Mouse (Mus musculus): ENCODE data around the gene Atp6v1e2. TPM values are rescaled to one million over a fixed set of nuclear protein-coding genes. Genes with fewer than 3 reads are reported as not detected.

Atp6v1e2 gene
- not detected in 2 replicates for polyA plus RNA-seq (2015; fragmentation: Nextera tagmentation; extraction: Ambion mirVana)

DNA sequence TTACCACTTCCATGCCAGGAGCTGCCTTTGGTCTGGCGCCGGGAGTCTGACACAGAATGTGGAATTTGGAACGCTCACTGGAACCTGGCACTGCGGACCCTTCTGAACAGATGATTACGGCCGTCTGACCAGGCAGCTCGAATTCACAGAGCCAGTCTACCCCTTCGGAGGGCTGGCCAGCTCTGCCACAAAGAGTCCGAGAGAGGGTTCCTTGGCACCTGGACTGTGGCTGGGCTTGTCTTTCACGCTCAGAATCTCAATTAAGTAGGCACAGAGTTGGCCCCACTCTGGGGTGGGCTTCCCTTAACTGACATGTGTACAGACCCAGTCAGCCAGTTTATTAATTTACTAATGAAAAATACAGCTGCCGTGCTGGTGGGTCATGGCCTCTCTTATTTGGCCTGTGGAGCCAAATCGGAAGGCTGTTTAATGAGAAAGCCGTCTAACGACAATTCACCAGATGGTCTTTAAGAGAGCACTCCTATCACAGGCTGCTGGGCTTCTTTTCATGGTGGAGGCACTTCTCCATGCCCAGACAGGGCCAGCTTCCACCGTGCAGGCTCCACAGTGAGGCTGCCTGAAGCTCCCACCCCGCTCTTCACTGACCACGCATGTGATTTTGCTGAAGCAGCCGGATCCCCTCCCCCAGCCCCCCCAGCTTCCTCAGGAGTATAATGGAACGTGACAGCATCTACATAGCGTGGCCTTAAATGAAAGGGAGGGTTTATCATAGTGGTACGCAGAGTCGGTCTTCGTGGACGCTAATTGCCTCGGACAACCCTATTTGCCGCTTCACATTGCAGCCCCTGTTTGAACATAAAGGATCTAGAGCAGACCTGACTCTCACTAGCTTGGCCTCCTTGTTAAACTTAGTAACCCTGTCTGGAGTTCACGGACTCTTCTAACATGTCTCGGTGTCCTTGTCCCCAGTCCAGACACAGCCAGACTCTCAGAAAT, at the start of gene Atp6v1e2:
TSS of gene Atp6v1e2 (minus strand) at position 58 of the 957 bp plus-strand sequence.
- no peaks in the 10 kb centered on the region for H3K27me3 ChIP-seq (replicated peaks; ENCODE audit: control insufficient read depth, insufficient read depth, low read length)
- H3K4me3 ChIP-seq (replicated peaks; ENCODE audit: low read length) = no peak within 1 kb of the TSS
- 46% methylated on average over 28 of the region's 28 CpGs for WGBS
- peak; percentile 93 for ATAC-seq
- H3K36me3 ChIP-seq (ENCODE audit: control insufficient read depth, insufficient read depth) = no peaks in the 10 kb centered on the region
- peaks cover 10% of the 10 kb centered on the region for H3K4me1 ChIP-seq (replicated peaks; ENCODE audit: control insufficient read depth, insufficient read depth, low read length)
- H3K9ac ChIP-seq (replicated peaks; ENCODE audit: low read depth, low read length) = no peak within 1 kb of the TSS
- H3K27ac ChIP-seq (ENCODE audit: low read length) = peak within 1 kb of the TSS; percentile 4; the same call in 1 of the 2 replicates
- 0 out of 2 replicates have a peak, but pooled peaks cover 3% of the 10 kb centered on the region for H3K9me3 ChIP-seq (ENCODE audit: control insufficient read depth, low read length)
- H3K4me2 ChIP-seq (ENCODE audit: low read length) = no peak within 1 kb of the TSS

DNA sequence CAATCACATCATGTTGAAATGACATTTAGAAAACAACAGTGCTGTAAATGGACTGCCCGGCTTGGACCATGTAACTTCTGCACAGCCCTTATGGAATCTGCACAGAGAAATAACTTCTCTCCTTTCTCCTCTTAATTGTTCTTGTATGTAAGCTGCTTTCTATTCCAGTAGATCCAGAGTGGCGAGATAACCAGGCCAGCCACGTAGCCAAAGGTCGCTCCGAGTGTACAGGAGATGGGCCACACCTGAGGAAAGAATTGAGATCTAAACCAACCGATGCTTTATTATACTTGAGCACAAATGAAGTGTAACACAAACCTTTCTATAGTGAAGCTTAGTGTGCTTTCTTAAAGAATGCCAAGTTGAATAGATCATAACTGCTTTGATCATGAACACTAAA, 49.6 kb upstream of the Atp6v1e2 start:
- no peaks in the 10 kb centered on the region for H3K27me3 ChIP-seq (replicated peaks; ENCODE audit: control insufficient read depth, insufficient read depth, low read length)
- no peak overlapping the region for H3K27ac ChIP-seq (ENCODE audit: low read length)
- 93% methylated on average over 6 of the region's 6 CpGs for WGBS
- no peaks in the 10 kb centered on the region for H3K9me3 ChIP-seq (ENCODE audit: control insufficient read depth, low read length)
- H3K4me1 ChIP-seq (replicated peaks; ENCODE audit: control insufficient read depth, insufficient read depth, low read length) = no peaks in the 10 kb centered on the region
- H3K4me2 ChIP-seq (ENCODE audit: low read length) = no peak overlapping the region
- ATAC-seq = no peak
- no peak overlapping the region for H3K4me3 ChIP-seq (replicated peaks; ENCODE audit: low read length)
- H3K36me3 ChIP-seq (ENCODE audit: control insufficient read depth, insufficient read depth) = no peaks in the 10 kb centered on the region
- H3K9ac ChIP-seq (replicated peaks; ENCODE audit: low read depth, low read length) = no peak overlapping the region

DNA sequence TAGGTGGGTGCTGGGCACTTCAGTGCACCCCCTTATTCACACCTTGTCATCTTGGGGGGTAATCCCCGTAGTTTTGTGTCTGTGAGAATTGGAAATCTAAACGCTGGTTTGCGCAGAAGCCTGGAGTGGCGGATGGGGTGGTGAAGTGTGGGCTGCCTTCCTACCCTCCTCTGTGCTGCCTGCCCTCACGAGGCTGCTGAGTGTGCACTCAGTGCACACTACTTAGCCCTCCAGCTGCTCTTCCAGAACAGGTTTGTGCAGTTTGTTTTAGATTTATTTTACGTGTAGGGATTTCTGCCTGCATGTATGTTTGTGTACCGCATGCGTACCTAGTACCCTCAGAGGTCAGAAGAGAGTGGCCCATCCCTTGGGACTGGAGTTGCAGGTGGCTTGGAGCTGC, 43.6 kb upstream of the Atp6v1e2 start:
- Histone ChIP-seq H3K9me3 (ENCODE audit: control insufficient read depth, low read length) (no peaks in the 10 kb centered on the region), H3K27ac (ENCODE audit: low read length) (no peak overlapping the region), H3K4me3 (replicated peaks; ENCODE audit: low read length) (no peak overlapping the region), H3K4me1 (replicated peaks; ENCODE audit: control insufficient read depth, insufficient read depth, low read length) (peaks cover 11% of the 10 kb centered on the region), H3K36me3 (ENCODE audit: control insufficient read depth, insufficient read depth) (no peaks in the 10 kb centered on the region), H3K4me2 (ENCODE audit: low read length) (no peak overlapping the region), H3K27me3 (replicated peaks; ENCODE audit: control insufficient read depth, insufficient read depth, low read length) (no peaks in the 10 kb centered on the region), H3K9ac (replicated peaks; ENCODE audit: low read depth, low read length) (no peak overlapping the region)
- WGBS = 86% methylated on average over 8 of the region's 8 CpGs
- no peak for ATAC-seq

- no peak overlapping the region for H3K4me3 ChIP-seq (replicated peaks; ENCODE audit: low read length)
- no peak overlapping the region for H3K27ac ChIP-seq (ENCODE audit: low read length)
- no peaks in the 10 kb centered on the region for H3K9me3 ChIP-seq (ENCODE audit: control insufficient read depth, low read length)
- peaks cover 15% of the 10 kb centered on the region for H3K4me1 ChIP-seq (replicated peaks; ENCODE audit: control insufficient read depth, insufficient read depth, low read length)
- H3K27me3 ChIP-seq (replicated peaks; ENCODE audit: control insufficient read depth, insufficient read depth, low read length) = no peaks in the 10 kb centered on the region
- H3K9ac ChIP-seq (replicated peaks; ENCODE audit: low read depth, low read length) = no peak overlapping the region
- H3K36me3 ChIP-seq (ENCODE audit: control insufficient read depth, insufficient read depth) = no peaks in the 10 kb centered on the region
- WGBS = 52% methylated on average over 6 of the region's 6 CpGs
- H3K4me2 ChIP-seq (ENCODE audit: low read length) = no peak overlapping the region
- 0 out of 2 replicates have a peak, but pooled peaks have one; percentile 50 for ATAC-seq
Measured at GRCm38 (mm10) chr17:86988601-86989184, 41.0 kb upstream of the Atp6v1e2 start.

DNA sequence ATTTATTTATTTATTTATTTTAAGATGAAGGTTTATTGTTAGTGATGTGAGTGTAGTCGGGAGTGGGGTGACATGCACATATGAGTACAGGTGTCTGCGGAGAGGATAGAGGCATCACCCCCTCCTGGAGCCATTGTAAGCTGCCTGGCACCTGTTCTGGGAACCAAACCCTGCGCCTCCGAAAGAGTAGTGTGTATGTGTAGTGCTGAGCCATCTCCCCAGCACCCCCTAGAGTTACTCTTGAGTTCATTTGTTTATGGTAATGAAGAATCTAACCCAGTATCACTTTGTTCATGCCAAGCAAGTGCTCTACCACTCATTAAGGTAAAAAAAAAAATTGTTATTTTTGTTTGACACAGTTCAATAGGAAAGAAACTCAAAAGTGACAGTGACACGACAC, 40.5 kb upstream of the Atp6v1e2 start:
- H3K36me3 ChIP-seq (ENCODE audit: control insufficient read depth, insufficient read depth) = no peaks in the 10 kb centered on the region
- WGBS = 84% methylated on average over 5 of the region's 5 CpGs
- H3K4me2 ChIP-seq (ENCODE audit: low read length) = no peak overlapping the region
- H3K27me3 ChIP-seq (replicated peaks; ENCODE audit: control insufficient read depth, insufficient read depth, low read length) = no peaks in the 10 kb centered on the region
- H3K9ac ChIP-seq (replicated peaks; ENCODE audit: low read depth, low read length) = no peak overlapping the region
- H3K4me1 ChIP-seq (replicated peaks; ENCODE audit: control insufficient read depth, insufficient read depth, low read length) = peaks cover 15% of the 10 kb centered on the region
- no peak overlapping the region for H3K4me3 ChIP-seq (replicated peaks; ENCODE audit: low read length)
- no peaks in the 10 kb centered on the region for H3K9me3 ChIP-seq (ENCODE audit: control insufficient read depth, low read length)
- peak; percentile 41; the same call in 1 of the 2 replicates for ATAC-seq
- H3K27ac ChIP-seq (ENCODE audit: low read length) = no peak overlapping the region

DNA sequence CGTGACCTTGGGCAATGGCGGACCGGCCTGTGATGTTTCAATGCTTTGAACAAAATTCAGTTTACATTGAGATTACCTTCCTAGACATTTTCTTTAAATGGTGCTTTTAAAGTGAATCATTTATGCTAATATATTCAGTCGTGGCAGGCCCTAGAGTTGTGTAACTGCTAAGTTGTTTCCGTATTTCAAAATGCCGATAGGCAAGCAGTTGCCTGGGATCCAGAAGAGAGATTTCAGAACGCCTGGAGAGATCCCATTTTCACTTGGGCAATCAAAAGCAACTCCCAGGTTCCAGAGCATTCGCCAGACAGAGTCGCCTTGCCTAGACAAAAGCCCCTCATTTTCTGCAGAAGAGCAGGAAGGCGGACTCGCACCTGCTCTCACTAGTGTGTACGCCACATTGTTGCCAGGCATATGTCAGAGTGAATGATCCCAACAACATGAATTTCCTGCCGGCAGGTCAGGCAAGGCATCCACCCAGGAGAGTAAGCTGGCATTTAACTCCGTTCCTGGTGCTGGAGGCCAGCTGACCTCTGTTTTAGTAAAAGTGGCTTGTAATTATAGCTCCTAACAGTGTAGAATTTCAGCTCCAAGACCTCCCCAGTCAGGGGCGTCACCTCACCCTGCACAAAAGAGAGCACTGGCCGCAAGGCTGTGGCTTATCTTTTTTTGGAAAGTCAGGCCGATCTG, 38.9 kb upstream of the Atp6v1e2 start:
- no peaks in the 10 kb centered on the region for H3K36me3 ChIP-seq (ENCODE audit: control insufficient read depth, insufficient read depth)
- H3K9ac ChIP-seq (replicated peaks; ENCODE audit: low read depth, low read length) = 0 out of 2 replicates have a peak overlapping the region, but pooled peaks have one; percentile 16
- H3K27me3 ChIP-seq (replicated peaks; ENCODE audit: control insufficient read depth, insufficient read depth, low read length) = no peaks in the 10 kb centered on the region
- H3K27ac ChIP-seq (ENCODE audit: low read length) = peak overlapping the region; percentile 39; the same call in 1 of the 2 replicates
- ATAC-seq = no peak; the same call in 1 of the 2 replicates
- peak overlapping the region; percentile 17 for H3K4me2 ChIP-seq (ENCODE audit: low read length)
- WGBS = 29% methylated on average over 17 of the region's 17 CpGs
- H3K9me3 ChIP-seq (ENCODE audit: control insufficient read depth, low read length) = no peaks in the 10 kb centered on the region
- H3K4me3 ChIP-seq (replicated peaks; ENCODE audit: low read length) = no peak overlapping the region
- H3K4me1 ChIP-seq (replicated peaks; ENCODE audit: control insufficient read depth, insufficient read depth, low read length) = peaks cover 15% of the 10 kb centered on the region

DNA sequence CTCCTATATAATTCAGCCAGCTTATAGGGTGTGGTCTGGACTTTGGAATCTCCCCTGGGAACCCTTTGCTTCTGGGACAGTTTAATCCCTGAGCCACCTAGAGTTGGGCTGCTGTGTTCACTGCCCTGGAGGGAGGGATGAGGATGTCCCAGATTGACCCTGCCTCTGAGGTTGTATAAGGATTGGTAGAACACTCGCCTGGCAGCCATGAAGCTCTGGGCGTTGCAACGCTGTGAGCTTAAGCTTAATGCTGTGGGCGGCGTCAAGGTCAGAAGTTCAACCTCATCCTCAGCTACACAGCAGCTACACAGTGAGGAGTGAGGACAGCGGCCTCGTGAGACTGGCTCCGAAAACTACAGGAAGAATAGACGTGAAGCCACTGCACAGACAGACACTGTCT, 34.8 kb upstream of the Atp6v1e2 start:
- H3K4me1 ChIP-seq (replicated peaks; ENCODE audit: control insufficient read depth, insufficient read depth, low read length) = peaks cover 13% of the 10 kb centered on the region
- H3K4me2 ChIP-seq (ENCODE audit: low read length) = no peak overlapping the region
- WGBS = 88% methylated on average over 9 of the region's 9 CpGs
- H3K9ac ChIP-seq (replicated peaks; ENCODE audit: low read depth, low read length) = no peak overlapping the region
- H3K9me3 ChIP-seq (ENCODE audit: control insufficient read depth, low read length) = no peaks in the 10 kb centered on the region
- H3K27me3 ChIP-seq (replicated peaks; ENCODE audit: control insufficient read depth, insufficient read depth, low read length) = no peaks in the 10 kb centered on the region
- no peak overlapping the region for H3K27ac ChIP-seq (ENCODE audit: low read length)
- no peaks in the 10 kb centered on the region for H3K36me3 ChIP-seq (ENCODE audit: control insufficient read depth, insufficient read depth)
- no peak for ATAC-seq
- H3K4me3 ChIP-seq (replicated peaks; ENCODE audit: low read length) = no peak overlapping the region

DNA sequence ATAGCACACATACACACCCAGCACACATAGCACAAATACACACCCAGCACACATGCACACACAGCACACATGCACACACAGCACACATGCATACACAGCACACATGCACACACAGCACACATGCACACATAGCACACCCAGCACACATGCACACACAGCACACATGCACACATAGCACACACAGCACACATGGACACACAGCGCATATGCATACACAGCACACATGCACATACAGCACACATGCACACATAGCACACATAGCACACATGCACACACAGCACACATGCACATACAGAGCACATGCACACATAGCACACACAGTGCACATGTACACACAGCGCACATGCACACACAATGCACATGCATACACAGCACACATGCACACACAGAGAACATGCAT, 34.0 kb upstream of the Atp6v1e2 start:
- no peaks in the 10 kb centered on the region for H3K36me3 ChIP-seq (ENCODE audit: control insufficient read depth, insufficient read depth)
- H3K9me3 ChIP-seq (ENCODE audit: control insufficient read depth, low read length) = no peaks in the 10 kb centered on the region
- WGBS = 99% methylated on average over 2 of the region's 2 CpGs
- no peak overlapping the region for H3K4me3 ChIP-seq (replicated peaks; ENCODE audit: low read length)
- no peak overlapping the region for H3K27ac ChIP-seq (ENCODE audit: low read length)
- no peak overlapping the region for H3K4me2 ChIP-seq (ENCODE audit: low read length)
- H3K27me3 ChIP-seq (replicated peaks; ENCODE audit: control insufficient read depth, insufficient read depth, low read length) = no peaks in the 10 kb centered on the region
- H3K9ac ChIP-seq (replicated peaks; ENCODE audit: low read depth, low read length) = no peak overlapping the region
- no peak for ATAC-seq
- peaks cover 8% of the 10 kb centered on the region for H3K4me1 ChIP-seq (replicated peaks; ENCODE audit: control insufficient read depth, insufficient read depth, low read length)

GRCm38 (mm10) chr17:86981205-86981604, 33.5 kb upstream of the Atp6v1e2 start:
- no peak overlapping the region for H3K9ac ChIP-seq (replicated peaks; ENCODE audit: low read depth, low read length)
- no peak for ATAC-seq
- no peaks in the 10 kb centered on the region for H3K36me3 ChIP-seq (ENCODE audit: control insufficient read depth, insufficient read depth)
- no peak overlapping the region for H3K27ac ChIP-seq (ENCODE audit: low read length)
- H3K9me3 ChIP-seq (ENCODE audit: control insufficient read depth, low read length) = no peaks in the 10 kb centered on the region
- no peak overlapping the region for H3K4me3 ChIP-seq (replicated peaks; ENCODE audit: low read length)
- no peaks in the 10 kb centered on the region for H3K27me3 ChIP-seq (replicated peaks; ENCODE audit: control insufficient read depth, insufficient read depth, low read length)
- H3K4me1 ChIP-seq (replicated peaks; ENCODE audit: control insufficient read depth, insufficient read depth, low read length) = peaks cover 3% of the 10 kb centered on the region
- 94% methylated on average over 1 of the region's 1 CpGs for WGBS
- no peak overlapping the region for H3K4me2 ChIP-seq (ENCODE audit: low read length)

All from forebrain, embryonic 16.5 days (tissue).